23 mouse cellular contexts compared by ENCODE assay signal in genomic region chr12:7709872-7710271, GRCm38 (mm10).
"Had no signal": no experiment of that assay in that cellular context is flagged by ENCODE, and none has a peak within 500 bp of the region (broad histone marks: within the 10 kb centered on the region; RNA-seq: fewer than 3 reads in every experiment).

No protein-coding gene starts in this region.

- H3K27ac ChIP-seq: limb, embryonic 12.5 days; limb, embryonic 15.5 days; liver, embryonic 14.5 days; macrophage; midbrain, embryonic 15.5 days; neural tube, embryonic 15.5 days; stomach, postnatal 0 days had no signal

- H3K36me3 ChIP-seq: limb, embryonic 12.5 days; limb, embryonic 15.5 days; midbrain, embryonic 15.5 days; neural tube, embryonic 15.5 days had no signal

- H3K27me3 ChIP-seq: limb, embryonic 12.5 days; limb, embryonic 15.5 days; midbrain, embryonic 15.5 days; neural tube, embryonic 15.5 days had no signal

- ATAC-seq: intestine, embryonic 16.5 days; liver, postnatal 0 days; midbrain, embryonic 15.5 days had no signal

- H3K4me2 ChIP-seq: limb, embryonic 12.5 days; limb, embryonic 15.5 days; liver, embryonic 11.5 days; midbrain, embryonic 15.5 days; neural tube, embryonic 15.5 days had no signal

- DNase-seq: kidney, adult 18-20 months; kidney, adult 9 months; kidney, postnatal 14 days; kidney, postnatal 4 days; left cerebral cortex, postnatal 4 days; liver, postnatal 0 days; lung, postnatal 14 days; right cerebral cortex, adult 18-20 months; right cerebral cortex, postnatal 14 days; right cerebral cortex, postnatal 4 days; thymus, adult 2 months; thymus, postnatal 14 days; thymus, postnatal 4 days had no signal

- H3K4me1 ChIP-seq: limb, embryonic 12.5 days; limb, embryonic 15.5 days; midbrain, embryonic 15.5 days; neural tube, embryonic 15.5 days had no signal

- H3K9ac ChIP-seq: limb, embryonic 12.5 days; limb, embryonic 15.5 days; liver, embryonic 14.5 days; liver, postnatal 0 days; midbrain, embryonic 15.5 days; neural tube, embryonic 15.5 days had no signal

- H3K9me3 ChIP-seq: limb, embryonic 12.5 days; limb, embryonic 15.5 days; midbrain, embryonic 15.5 days; neural tube, embryonic 15.5 days had no signal

- H3K4me3 ChIP-seq: limb, embryonic 12.5 days; limb, embryonic 15.5 days; midbrain, embryonic 15.5 days; myocyte; neural tube, embryonic 15.5 days had no signal
